Mouse (Mus musculus) myocyte (in vitro differentiated cells): ENCODE measurements around the gene Wdfy3. TPM values are rescaled to one million over a fixed set of nuclear protein-coding genes. Genes with fewer than 3 reads are reported as not detected.
"Not testable (repeated sequence)": the region's sequence is repeated elsewhere in the genome, so short reads cannot be mapped to it uniquely, and the experiment has no call there.

Experiments used
- H3K27me3 ChIP-seq: one replicate; pipeline ENCODE4 v1.6.1; 2011; ENCODE audit not compliant: control insufficient read depth, insufficient read depth, insufficient read length
- H3K36me3 ChIP-seq: one replicate; pipeline ENCODE4 v1.6.1; 2011; ENCODE audit not compliant: control insufficient read depth, insufficient read depth
- H3K4me2 ChIP-seq: one replicate; pipeline ENCODE4 v1.6.1; 2011; ENCODE audit warnings: low read depth, control low read depth
- H3K4me3 ChIP-seq: one replicate; pipeline ENCODE4 v1.5.1; 2011; ENCODE audit warnings: mild to moderate bottlenecking, control low read depth, moderate library complexity
- H3K79me2 ChIP-seq: one replicate; pipeline ENCODE4 v1.6.1; 2011; ENCODE audit not compliant: control insufficient read depth, insufficient read depth
- H3ac ChIP-seq: one replicate; pipeline ENCODE4 v1.6.1; 2011; ENCODE audit not compliant: control insufficient read depth, insufficient read length
- CEBPB ChIP-seq: IDR thresholded peaks from 2 replicates; pipeline ENCODE4 v1.6.1; 2011; ENCODE audit warnings: mild to moderate bottlenecking, moderate library complexity; ENCODE audit not compliant: poor library complexity, insufficient read depth, severe bottlenecking
- E2F4 ChIP-seq: IDR thresholded peaks from one replicate; pipeline ENCODE4 v1.6.1; 2011; ENCODE audit warnings: mild to moderate bottlenecking, control low read depth, moderate library complexity; ENCODE audit not compliant: insufficient read depth
- MAX ChIP-seq: IDR thresholded peaks from one replicate; pipeline ENCODE4 v1.6.1; 2011; ENCODE audit warnings: low read depth, mild to moderate bottlenecking, control low read depth
- MYOD1 ChIP-seq, 3 experiments: IDR thresholded peaks; one replicate each; pipeline ENCODE4 v1.6.1; 2011; ENCODE audit warnings: control low read depth in 2 of 3, low read depth in 2 of 3, mild to moderate bottlenecking in 2 of 3, moderate library complexity in 1 of 3; ENCODE audit not compliant: insufficient read length in 2 of 3, control insufficient read depth in 1 of 3
- MYOG ChIP-seq, 3 experiments: IDR thresholded peaks; one replicate each; pipeline ENCODE4 v1.6.1; 2011; ENCODE audit warnings: control low read depth in 2 of 3, low read depth in 2 of 3, mild to moderate bottlenecking in 2 of 3; ENCODE audit not compliant: insufficient read length in 2 of 3, control insufficient read depth in 1 of 3, insufficient read depth in 1 of 3
- POLR2A ChIP-seq: IDR thresholded peaks from one replicate; pipeline ENCODE4 v1.6.1; 2011; ENCODE audit warnings: low read depth, mild to moderate bottlenecking, control low read depth, moderate library complexity; ENCODE audit not compliant: insufficient read length
- POLR2AphosphoS2 ChIP-seq: IDR thresholded peaks from one replicate; pipeline ENCODE4 v1.6.1; 2011; ENCODE audit warnings: low read depth, control low read depth; ENCODE audit not compliant: insufficient read length
- REST ChIP-seq: IDR thresholded peaks from one replicate; pipeline ENCODE4 v1.6.1; 2011; ENCODE audit warnings: mild to moderate bottlenecking, control low read depth, moderate library complexity; ENCODE audit not compliant: insufficient read depth, insufficient read length
- SRF ChIP-seq: IDR thresholded peaks from one replicate; pipeline ENCODE4 v1.6.1; 2011; ENCODE audit warnings: low read depth; ENCODE audit not compliant: control insufficient read depth, insufficient read length
- TCF12 ChIP-seq: IDR thresholded peaks from one replicate; pipeline ENCODE4 v1.6.1; 2011; ENCODE audit warnings: mild to moderate bottlenecking, control low read depth; ENCODE audit not compliant: poor library complexity, insufficient read depth, severe bottlenecking
- TCF3 ChIP-seq: IDR thresholded peaks from one replicate; pipeline ENCODE4 v1.6.1; 2011; ENCODE audit warnings: low read depth, control low read depth; ENCODE audit not compliant: insufficient read length
- USF1 ChIP-seq: IDR thresholded peaks from one replicate; pipeline ENCODE4 v1.6.1; 2011; ENCODE audit warnings: low read depth, mild to moderate bottlenecking, control low read depth, moderate library complexity
- polyA plus RNA-seq: library from polyadenylated mRNA; unstranded; fragments of >200 nt; fragmentation: generic; extraction: Trizol; gene quantifications from one replicate; pipeline ENCODE4 v1.2.1, GENCODE M21; 2012; ENCODE audit warnings: missing spikeins

Wdfy3 gene
- polyA plus RNA-seq, 1 experiment, result 9.5 TPM

GRCm38 (mm10) chr5:101847323-101847722 is 222.4 kb downstream of the Wdfy3 start:
- no peak overlapping the region for H3K4me3 ChIP-seq
- H3ac ChIP-seq, result no peak overlapping the region
- no peak for TF ChIP-seq MYOG (IDR thresholded peaks at IDR 0.05; ENCODE audit: control insufficient read depth in 1 of 3, insufficient read depth in 1 of 3, insufficient read length in 2 of 3, low read depth in 2 of 3)
- no peak for TF ChIP-seq TCF12
- H3K4me2 ChIP-seq, result no peak overlapping the region
- H3K79me2 ChIP-seq, result no peaks in the 10 kb centered on the region
- H3K27me3 ChIP-seq, result no peaks in the 10 kb centered on the region
- peaks cover 52% of the 10 kb centered on the region for H3K36me3 ChIP-seq

GRCm38 (mm10) chr5:101845930-101846329 is 223.8 kb downstream of the Wdfy3 start:
- H3ac ChIP-seq, result no peak overlapping the region
- H3K79me2 ChIP-seq, result no peaks in the 10 kb centered on the region
- no peaks in the 10 kb centered on the region for H3K27me3 ChIP-seq
- peaks cover 46% of the 10 kb centered on the region for H3K36me3 ChIP-seq
- H3K4me2 ChIP-seq, result no peak overlapping the region
- no peak for TF ChIP-seq MAX
- H3K4me3 ChIP-seq, result no peak overlapping the region

GRCm38 (mm10) chr5:101845011-101845410 is 224.7 kb downstream of the Wdfy3 start:
- H3K27me3 ChIP-seq, result no peaks in the 10 kb centered on the region
- H3K4me3 ChIP-seq, result no peak overlapping the region
- H3K36me3 ChIP-seq, result peaks cover 45% of the 10 kb centered on the region
- no peak overlapping the region for H3K4me2 ChIP-seq
- no peak overlapping the region for H3ac ChIP-seq
- TF ChIP-seq USF1 (no peak), TCF3 (no peak), TCF12 (no peak), SRF (no peak), CEBPB (no peak), POLR2A (no peak), REST (no peak), POLR2AphosphoS2 (no peak), MAX (no peak), MYOD1 (IDR thresholded peaks at IDR 0.05; ENCODE audit: control insufficient read depth in 1 of 3, insufficient read length in 2 of 3, low read depth in 2 of 3) (no peak), MYOG (IDR thresholded peaks at IDR 0.05; ENCODE audit: control insufficient read depth in 1 of 3, insufficient read depth in 1 of 3, insufficient read length in 2 of 3, low read depth in 2 of 3) (no peak), E2F4 (no peak)
- H3K79me2 ChIP-seq, result no peaks in the 10 kb centered on the region

GRCm38 (mm10) chr5:101840476-101840875 is 229.2 kb downstream of the Wdfy3 start:
- no peaks in the 10 kb centered on the region for H3K27me3 ChIP-seq
- H3K4me3 ChIP-seq, result no peak overlapping the region
- TF ChIP-seq POLR2AphosphoS2 (no peak), CEBPB (no peak), MYOD1 (IDR thresholded peaks at IDR 0.05; ENCODE audit: control insufficient read depth in 1 of 3, insufficient read length in 2 of 3, low read depth in 2 of 3) (no peak), E2F4 (no peak), POLR2A (no peak), TCF12 (no peak)
- H3K4me2 ChIP-seq, result no peak overlapping the region
- peaks cover 33% of the 10 kb centered on the region for H3K36me3 ChIP-seq
- no peak overlapping the region for H3ac ChIP-seq
- no peaks in the 10 kb centered on the region for H3K79me2 ChIP-seq

GRCm38 (mm10) chr5:101837605-101838004 is 232.1 kb downstream of the Wdfy3 start:
- not testable (repeated sequence) for H3K4me3 ChIP-seq, H3ac ChIP-seq, H3K79me2 ChIP-seq, H3K4me2 ChIP-seq, H3K27me3 ChIP-seq
- H3K36me3 ChIP-seq, result peaks cover 19% of the 10 kb centered on the region

- no peak overlapping the region for H3K4me3 ChIP-seq
- H3ac ChIP-seq, result no peak overlapping the region
- H3K36me3 ChIP-seq, result peaks cover 19% of the 10 kb centered on the region
- no peak overlapping the region for H3K4me2 ChIP-seq
- H3K79me2 ChIP-seq, result no peaks in the 10 kb centered on the region
- TF ChIP-seq POLR2A (no peak), E2F4 (no peak), TCF12 (no peak), POLR2AphosphoS2 (no peak), MYOG (IDR thresholded peaks at IDR 0.05; ENCODE audit: control insufficient read depth in 1 of 3, insufficient read depth in 1 of 3, insufficient read length in 2 of 3, low read depth in 2 of 3) (no peak), SRF (no peak), USF1 (no peak), MYOD1 (IDR thresholded peaks at IDR 0.05; ENCODE audit: control insufficient read depth in 1 of 3, insufficient read length in 2 of 3, low read depth in 2 of 3) (no peak), MAX (no peak), CEBPB (no peak), REST (no peak), TCF3 (no peak)
- H3K27me3 ChIP-seq, result no peaks in the 10 kb centered on the region
Measured at GRCm38 (mm10) chr5:101836221-101836620, 233.5 kb downstream of the Wdfy3 start.
